Mouse (Mus musculus): Measurements from ENCODE around the gene Calr4. TPM values are rescaled to one million over a fixed set of nuclear protein-coding genes. Genes with fewer than 3 reads are reported as not detected.

Gene Calr4
- total and polyA plus RNA-seq, 3 experiments: 0.04 TPM; not detected in 2

- H3K4me3 ChIP-seq (ENCODE audit: control insufficient read depth in 1 of 2, insufficient read depth in 1 of 2, low read depth in 2 of 2, low read length in 2 of 2): no peak overlapping the region
- H3K36me3 ChIP-seq (ENCODE audit: control insufficient read depth in 1 of 2, insufficient read depth in 2 of 2, low read length in 2 of 2): peaks cover 0 to 7% of the 10 kb centered on the region in 2 experiments; a peak in 2 of 4 replicates
- peaks cover 2 to 11% of the 10 kb centered on the region in 2 experiments; a peak in 3 of 4 replicates for H3K4me1 ChIP-seq (ENCODE audit: control insufficient read depth in 1 of 2, insufficient read depth in 2 of 2, low read length in 2 of 2)
- no peak overlapping the region for H3K27ac ChIP-seq (ENCODE audit: control insufficient read depth, low read depth, low read length)
- TF ChIP-seq CHD1 (IDR thresholded peaks at IDR 0.05; ENCODE audit: low read depth, low read length) (no peak), TAL1 (IDR thresholded peaks at IDR 0.05; ENCODE audit: low read length) (no peak), MEF2A (IDR thresholded peaks at IDR 0.05; ENCODE audit: extremely low read depth, insufficient replicate concordance, low read depth, low read length, poor library complexity, severe bottlenecking) (no peak)
- no peaks in the 10 kb centered on the region for H3K79me2 ChIP-seq (ENCODE audit: control insufficient read depth, insufficient read depth, low read length, poor library complexity)
- no peak for DNase-seq (ENCODE audit: low read depth, low spot score)
- H3K9me3 ChIP-seq (replicated peaks; ENCODE audit: insufficient read depth, low read length): no peaks in the 10 kb centered on the region
- no peak overlapping the region for H3K9ac ChIP-seq (ENCODE audit: control insufficient read depth, low read depth, low read length, poor library complexity, severe bottlenecking)
- H3K27me3 ChIP-seq (ENCODE audit: control insufficient read depth in 1 of 2, insufficient read depth in 2 of 2, low read length in 2 of 2): no peaks in the 10 kb centered on the region; a peak in 1 of 4 replicates
Observed at GRCm38 (mm10) chr4:109241221-109241620, 6.9 kb downstream of the Calr4 start.

GRCm38 (mm10) chr4:109241934-109242333 is 7.6 kb downstream of the Calr4 start:
- Histone ChIP-seq H3K79me2 (ENCODE audit: control insufficient read depth, insufficient read depth, low read length, poor library complexity) (no peaks in the 10 kb centered on the region), H3K27ac (ENCODE audit: control insufficient read depth, low read depth, low read length) (no peak overlapping the region), H3K4me1 (ENCODE audit: control insufficient read depth in 1 of 2, insufficient read depth in 2 of 2, low read length in 2 of 2) (peaks cover 2 to 11% of the 10 kb centered on the region in 2 experiments; a peak in 3 of 4 replicates), H3K4me3 (ENCODE audit: control insufficient read depth in 1 of 2, insufficient read depth in 1 of 2, low read depth in 2 of 2, low read length in 2 of 2) (no peak overlapping the region), H3K36me3 (ENCODE audit: control insufficient read depth in 1 of 2, insufficient read depth in 2 of 2, low read length in 2 of 2) (peaks cover 0 to 7% of the 10 kb centered on the region in 2 experiments; a peak in 2 of 4 replicates), H3K9me3 (replicated peaks; ENCODE audit: insufficient read depth, low read length) (no peaks in the 10 kb centered on the region), H3K9ac (ENCODE audit: control insufficient read depth, low read depth, low read length, poor library complexity, severe bottlenecking) (no peak overlapping the region), H3K27me3 (ENCODE audit: control insufficient read depth in 1 of 2, insufficient read depth in 2 of 2, low read length in 2 of 2) (no peaks in the 10 kb centered on the region; a peak in 1 of 4 replicates)
- TF ChIP-seq ZMIZ1 (IDR thresholded peaks at IDR 0.05; ENCODE audit: low read depth, low read length) (no peak), MYC (IDR thresholded peaks at IDR 0.05; ENCODE audit: low read depth, low read length) (no peak), TBP (IDR thresholded peaks at IDR 0.05; ENCODE audit: low read depth, low read length) (no peak), SIN3A (IDR thresholded peaks at IDR 0.05; ENCODE audit: low read length) (no peak), E2F4 (IDR thresholded peaks at IDR 0.05; ENCODE audit: borderline replicate concordance, low read depth, low read length) (no peak), ZC3H11A (IDR thresholded peaks at IDR 0.05; ENCODE audit: low read depth, low read length) (no peak), POLR2AphosphoS2 (IDR thresholded peaks at IDR 0.05; ENCODE audit: low read length) (no peak), NELFE (IDR thresholded peaks at IDR 0.05; ENCODE audit: low read depth, low read length) (no peak), HCFC1 (IDR thresholded peaks at IDR 0.05; ENCODE audit: low read depth, low read length) (no peak), GABPA (IDR thresholded peaks at IDR 0.05; ENCODE audit: low read depth, low read length) (no peak), CHD1 (IDR thresholded peaks at IDR 0.05; ENCODE audit: low read depth, low read length) (no peak), RAD21 (IDR thresholded peaks at IDR 0.05; ENCODE audit: low read depth, low read length) (no peak), POLR2A (IDR thresholded peaks at IDR 0.05; ENCODE audit: control insufficient read depth in 1 of 2, insufficient read depth in 1 of 2, low read depth in 1 of 2, low read length in 2 of 2, poor library complexity in 1 of 2) (no peak), UBTF (IDR thresholded peaks at IDR 0.05; ENCODE audit: borderline replicate concordance, insufficient read depth, low read depth, low read length) (no peak), MEF2A (IDR thresholded peaks at IDR 0.05; ENCODE audit: extremely low read depth, insufficient replicate concordance, low read depth, low read length, poor library complexity, severe bottlenecking) (no peak)
- no peak for DNase-seq (ENCODE audit: low read depth, low spot score)

All from MEL (cell line).